In genomic region chr12:44547721-44548369, GRCm38 (mm10) we compare ENCODE assay signal across 8 mouse cellular contexts.
DNase-seq lines count a peak whose midpoint lies in the region; ATAC-seq lines count a peak whose summit lies in the region.

No protein-coding gene starts in this region.

- no peaks in the 10 kb centered on the region for H3K27me3 ChIP-seq in embryonic facial prominence, embryonic 12.5 days
- no peaks in the 10 kb centered on the region for H3K27me3 ChIP-seq in hindbrain, embryonic 10.5 days (ENCODE audit: insufficient read depth, poor library complexity, severe bottlenecking)

- no peaks in the 10 kb centered on the region for H3K4me1 ChIP-seq in embryonic facial prominence, embryonic 12.5 days
- H3K4me1 ChIP-seq in hindbrain, embryonic 10.5 days (replicated peaks) = peaks cover 11% of the 10 kb centered on the region

- no peak overlapping the region for H3K9ac ChIP-seq in embryonic facial prominence, embryonic 12.5 days

- no peak overlapping the region for H3K4me3 ChIP-seq in embryonic facial prominence, embryonic 12.5 days
- H3K4me3 ChIP-seq in hindbrain, embryonic 10.5 days = no peak overlapping the region

- WGBS in embryonic facial prominence, embryonic 12.5 days = 57% methylated on average over 8 of the region's 8 CpGs
- WGBS in hindbrain, embryonic 10.5 days = 60% methylated on average over 8 of the region's 8 CpGs

- DNase-seq in MN1 (ENCODE audit: low spot score) = peak; percentile 79
- peak; percentile 95 for DNase-seq in brain, adult 2 months (ENCODE audit: low read depth, low spot score)
- DNase-seq in hindbrain, embryonic 10.5 days (ENCODE audit: low spot score) = peak; percentile 76
- peak; percentile 40 for DNase-seq in layer of hippocampus, adult 9-11 months
- peak; percentile 76 for DNase-seq in lung, postnatal 25 days (ENCODE audit: low spot score)
- peak; percentile 74 for DNase-seq in retina, postnatal 7 days (ENCODE audit: low read depth, low spot score)

- ATAC-seq in embryonic facial prominence, embryonic 12.5 days (ENCODE audit: insufficient number of reproducible peaks, insufficient read depth, low FRiP score, low TSS enrichment) = 0 out of 2 replicates have a peak, but pooled peaks have one; percentile 47
- no peak for ATAC-seq in megakaryocyte-erythroid progenitor cell, adult 5-6 weeks (replicated peaks; ENCODE audit: low FRiP score, low TSS enrichment, poor library complexity, severe bottlenecking)

- no peaks in the 10 kb centered on the region for H3K36me3 ChIP-seq in embryonic facial prominence, embryonic 12.5 days
- H3K36me3 ChIP-seq in hindbrain, embryonic 10.5 days = no peaks in the 10 kb centered on the region

- no peak overlapping the region for H3K4me2 ChIP-seq in embryonic facial prominence, embryonic 12.5 days (replicated peaks)

- no peaks in the 10 kb centered on the region for H3K9me3 ChIP-seq in embryonic facial prominence, embryonic 12.5 days
- H3K9me3 ChIP-seq in hindbrain, embryonic 10.5 days = no peaks in the 10 kb centered on the region

- no peak overlapping the region for H3K27ac ChIP-seq in embryonic facial prominence, embryonic 12.5 days
- H3K27ac ChIP-seq in hindbrain, embryonic 10.5 days = no peak overlapping the region

Comparison
In these comparisons a context has a peak if more than half of its experiments do, and no peak if none do; other contexts are left out.
1. DNase-seq: peak in every context shown above with its lines; median percentile 95 in brain, adult 2 months; 79 in MN1; 76 in hindbrain, embryonic 10.5 days; 76 in lung, postnatal 25 days; 74 in retina, postnatal 7 days; 40 in layer of hippocampus, adult 9-11 months.